Mouse (Mus musculus) cerebellum, adult (tissue): ENCODE results near the gene Kcnh3.

Experiments
- ATAC-seq: cut with Nextera tagmentation; 2 replicates; pipeline ENCODE4 v1.9.2; 2017; ENCODE audit warnings: mild to moderate bottlenecking, moderate library complexity, mixed read lengths; ENCODE audit not compliant: insufficient number of reproducible peaks, low FRiP score, low TSS enrichment

Kcnh3 gene

GRCm38 (mm10) chr15:99224208-99224911 is at the start of gene Kcnh3:
TSS of gene Kcnh3 (plus strand) at chr15:99224861.
- ATAC-seq: peak; percentile 21; the same call in 1 of the 2 replicates

- no peak for ATAC-seq
Observed at GRCm38 (mm10) chr15:99179639-99180038, 45.0 kb upstream of the Kcnh3 start.

DNA sequence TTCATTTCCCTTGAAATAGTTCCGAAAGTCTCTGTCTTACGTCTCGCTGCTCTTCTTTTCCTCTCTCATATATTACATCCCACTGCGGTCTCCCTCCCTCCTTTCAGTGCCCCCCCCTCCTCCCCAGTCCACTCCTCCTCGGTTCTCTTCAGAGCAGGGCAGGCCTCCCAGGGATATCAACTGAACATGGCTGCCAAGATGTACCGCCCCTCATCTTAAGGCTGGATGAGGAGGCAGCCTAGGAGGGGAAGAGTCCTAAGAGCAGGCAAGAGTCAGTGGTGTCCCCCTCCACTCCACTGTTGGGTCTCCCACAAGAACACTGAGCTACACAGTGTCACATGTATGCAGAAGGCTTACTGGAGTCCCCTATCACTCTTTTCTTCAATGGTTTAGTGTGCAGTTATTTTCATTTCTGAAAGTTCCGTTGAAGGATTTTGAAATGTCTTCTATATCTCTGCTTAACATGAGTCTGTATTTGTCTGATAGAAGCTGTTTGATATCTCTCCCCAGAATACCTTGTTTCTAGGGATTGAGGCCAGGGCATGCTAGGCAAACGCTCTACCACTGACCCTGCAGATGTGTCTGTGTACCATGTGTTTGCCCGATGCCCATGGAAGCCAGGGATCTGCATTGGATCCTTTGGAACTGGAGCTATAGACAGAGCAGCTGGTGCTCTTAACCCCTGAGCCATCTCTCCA is 40.3 kb upstream of the Kcnh3 start:
- no peak for ATAC-seq

- ATAC-seq: no peak
Observed at GRCm38 (mm10) chr15:99194358-99194757, 30.3 kb upstream of the Kcnh3 start.

GRCm38 (mm10) chr15:99195043-99195442 is 29.6 kb upstream of the Kcnh3 start:
- no peak for ATAC-seq

- no peak for ATAC-seq
Observed at GRCm38 (mm10) chr15:99198761-99199160, 25.9 kb upstream of the Kcnh3 start.

DNA sequence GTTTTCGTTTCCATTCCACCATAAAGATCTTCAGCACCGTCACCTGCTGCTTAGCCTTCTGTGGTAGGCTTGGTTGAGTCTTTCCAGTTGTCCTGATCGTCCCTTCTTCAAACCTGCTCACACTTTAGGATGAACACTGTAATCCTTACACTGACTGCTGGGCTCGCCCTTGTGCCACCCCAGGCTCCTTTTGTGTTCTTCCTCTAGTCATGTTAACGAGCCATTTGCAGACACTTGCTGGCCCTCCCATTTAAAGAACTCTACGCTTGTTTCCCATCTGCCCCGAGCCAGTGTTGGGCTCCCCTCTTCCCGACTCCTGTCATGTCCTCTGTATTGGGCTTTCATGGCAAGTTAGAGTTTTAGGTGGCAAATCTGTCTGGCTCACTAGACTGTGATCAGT is 18.7 kb upstream of the Kcnh3 start:
- ATAC-seq: no peak

DNA sequence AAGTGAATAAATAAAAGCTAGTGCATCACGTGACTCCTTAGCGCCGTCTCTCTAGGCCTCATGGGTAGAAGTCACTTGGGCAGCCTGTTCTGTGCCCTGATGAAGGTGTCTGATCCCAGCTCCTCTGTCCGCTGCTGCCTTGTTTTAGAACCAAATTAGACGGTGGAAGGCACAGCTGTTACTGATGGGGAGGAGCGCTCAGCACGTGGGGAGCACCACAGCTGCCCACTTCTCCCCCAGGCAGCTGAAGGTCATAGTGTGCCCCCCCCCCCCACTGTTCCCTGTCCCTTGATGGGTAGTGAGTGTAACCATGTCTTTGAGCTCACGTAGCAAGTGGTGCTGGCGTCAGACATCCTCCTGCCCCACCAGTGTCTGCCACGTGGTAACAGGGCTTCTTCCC is 11.5 kb upstream of the Kcnh3 start:
- ATAC-seq: no peak

DNA sequence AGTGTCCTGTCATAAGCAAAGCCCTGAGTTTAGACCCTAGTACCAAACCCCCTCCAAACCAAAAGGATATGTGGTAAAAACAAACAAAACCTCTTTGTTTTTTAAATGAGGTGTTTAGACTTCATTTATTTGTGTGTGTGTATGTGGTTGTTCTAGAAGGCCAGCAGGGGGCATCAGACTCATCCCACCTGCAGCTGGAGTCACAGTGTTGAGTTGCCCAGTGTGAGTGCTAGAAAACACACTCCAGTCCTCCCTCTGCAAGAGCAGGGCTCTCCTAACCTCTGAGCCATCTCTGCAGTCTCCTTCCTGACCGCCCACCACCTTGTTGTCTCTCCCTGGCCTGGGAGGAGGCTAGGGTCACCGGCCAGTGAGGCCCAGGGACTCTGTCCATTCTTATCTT is 9.7 kb upstream of the Kcnh3 start:
- ATAC-seq: no peak

DNA sequence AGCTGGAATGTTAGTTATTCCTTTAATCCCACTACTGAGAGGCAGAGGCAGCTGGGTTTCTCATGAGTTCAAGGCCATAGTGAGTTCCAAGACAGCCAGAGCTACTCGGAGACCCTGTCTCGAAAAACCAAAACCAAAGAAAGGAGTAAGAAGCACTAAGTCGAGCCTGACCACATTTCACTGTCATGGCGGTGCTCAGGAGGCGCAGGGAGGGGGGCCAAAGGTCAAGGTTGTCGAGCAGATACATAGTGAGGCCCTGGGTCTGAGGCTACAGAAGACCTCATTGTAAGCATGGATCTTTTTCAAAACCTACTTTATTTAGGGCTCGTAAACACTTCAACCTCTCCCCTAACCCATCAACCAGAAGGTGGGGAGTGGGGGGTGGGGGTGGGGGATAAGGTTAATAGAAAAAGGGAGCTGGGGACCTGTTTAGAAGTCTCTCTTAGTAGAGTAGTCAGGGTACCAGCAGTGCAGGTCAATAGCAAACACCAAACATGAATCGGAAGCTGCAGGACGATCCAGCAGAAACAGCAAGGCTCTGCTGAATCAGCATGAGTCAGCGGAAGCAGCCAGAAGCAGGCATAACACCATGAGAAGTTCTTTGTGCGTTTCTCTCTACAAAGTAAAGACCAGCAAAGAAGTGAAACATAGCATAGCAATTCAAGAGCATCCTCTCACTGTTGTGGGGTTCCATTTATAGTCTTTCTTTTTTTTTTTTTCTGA is 8.8 kb upstream of the Kcnh3 start:
- no peak for ATAC-seq

GRCm38 (mm10) chr15:99217630-99218029 is 7.0 kb upstream of the Kcnh3 start:
- no peak for ATAC-seq

- no peak for ATAC-seq
Observed at GRCm38 (mm10) chr15:99221315-99221952, 3.2 kb upstream of the Kcnh3 start.

DNA sequence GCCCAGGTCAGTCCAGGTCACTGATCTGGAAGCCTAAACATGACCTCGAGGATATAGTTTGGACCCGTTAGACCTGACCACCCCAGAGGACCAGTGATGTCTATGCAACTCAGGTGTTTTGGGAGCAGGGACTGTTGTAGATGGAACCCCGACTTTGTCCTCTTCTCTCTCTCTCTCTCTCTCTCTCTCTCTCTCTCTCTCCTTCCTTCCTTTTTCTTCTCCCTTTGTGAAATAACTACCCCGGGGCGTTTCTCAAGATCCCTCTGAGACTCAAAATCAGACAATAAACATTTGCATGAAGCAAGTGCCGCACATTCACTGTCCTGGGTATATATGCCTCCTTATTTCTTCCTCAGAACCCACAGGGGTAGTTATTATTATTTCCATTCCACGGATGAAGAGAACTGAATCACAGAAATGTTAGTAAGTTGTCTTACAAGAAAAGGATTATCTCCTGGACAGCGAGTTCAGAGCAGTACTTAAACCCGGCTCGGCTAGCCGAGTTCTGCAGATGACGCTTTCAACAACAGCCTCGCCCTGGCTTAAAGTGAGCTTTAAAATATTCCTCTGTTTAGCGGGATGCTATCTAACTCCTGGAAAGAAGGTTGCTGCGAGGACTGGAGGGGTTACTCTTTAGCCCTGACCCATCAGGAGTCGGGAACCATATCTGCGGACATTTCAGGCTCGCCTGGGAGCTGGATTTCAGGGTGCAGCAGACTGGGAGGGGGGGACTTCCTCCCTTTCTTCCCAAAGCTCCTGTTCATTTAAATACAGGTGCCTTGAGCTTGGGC is 1.7 kb upstream of the Kcnh3 start:
- no peak; the same call in 1 of the 2 replicates for ATAC-seq

GRCm38 (mm10) chr15:99223585-99224207 is 965 bp upstream of the Kcnh3 start:
- ATAC-seq: peak; percentile 18; the same call in 1 of the 2 replicates

GRCm38 (mm10) chr15:99225081-99225810 is 585 bp downstream of the Kcnh3 start:
- ATAC-seq: no peak

GRCm38 (mm10) chr15:99226090-99226489 is 1.4 kb downstream of the Kcnh3 start:
- ATAC-seq: no peak

GRCm38 (mm10) chr15:99231998-99232397 is 7.3 kb downstream of the Kcnh3 start:
- ATAC-seq: no peak

GRCm38 (mm10) chr15:99233719-99234118 is 9.1 kb downstream of the Kcnh3 start:
- no peak for ATAC-seq
